Mouse (Mus musculus): ENCODE results near the gene Ddx19a.
"Not testable (repeated sequence)": the region's sequence is repeated elsewhere in the genome, so short reads cannot be mapped to it uniquely, and the experiment has no call there.

The Ddx19a gene

GRCm38 (mm10) chr8:110933272-110933671 is 64.3 kb downstream of the Ddx19a start:
- no peak for DNase-seq (ENCODE audit: low read depth, low spot score)

- DNase-seq (ENCODE audit: low read depth, low spot score): no peak
Measured at GRCm38 (mm10) chr8:110932444-110932843, 65.2 kb downstream of the Ddx19a start.

- no peak for DNase-seq (ENCODE audit: low read depth, low spot score)
Measured at GRCm38 (mm10) chr8:110931176-110931939, 66.2 kb downstream of the Ddx19a start.

GRCm38 (mm10) chr8:110929672-110930071 is 67.9 kb downstream of the Ddx19a start:
- DNase-seq (ENCODE audit: low read depth, low spot score): not testable (repeated sequence)

GRCm38 (mm10) chr8:110929066-110929465 is 68.5 kb downstream of the Ddx19a start:
- no peak for DNase-seq (ENCODE audit: low read depth, low spot score)

- DNase-seq (ENCODE audit: low read depth, low spot score): no peak
Measured at GRCm38 (mm10) chr8:110928435-110928834, 69.2 kb downstream of the Ddx19a start.

- no peak for DNase-seq (ENCODE audit: low read depth, low spot score)
Measured at GRCm38 (mm10) chr8:110926690-110927089, 70.9 kb downstream of the Ddx19a start.

- no peak for DNase-seq (ENCODE audit: low read depth, low spot score)
Measured at GRCm38 (mm10) chr8:110925691-110926140, 71.9 kb downstream of the Ddx19a start.
